Mouse (Mus musculus): ENCODE results near the gene Ms4a4b.
"Not testable (repeated sequence)": the region's sequence is repeated elsewhere in the genome, so short reads cannot be mapped to it uniquely, and the experiment has no call there.

Gene Ms4a4b

GRCm38 (mm10) chr19:11443338-11443737 is at the start of gene Ms4a4b:
Ms4a4b (plus strand) TSS chr19:11443553.
- no peak for DNase-seq

DNA sequence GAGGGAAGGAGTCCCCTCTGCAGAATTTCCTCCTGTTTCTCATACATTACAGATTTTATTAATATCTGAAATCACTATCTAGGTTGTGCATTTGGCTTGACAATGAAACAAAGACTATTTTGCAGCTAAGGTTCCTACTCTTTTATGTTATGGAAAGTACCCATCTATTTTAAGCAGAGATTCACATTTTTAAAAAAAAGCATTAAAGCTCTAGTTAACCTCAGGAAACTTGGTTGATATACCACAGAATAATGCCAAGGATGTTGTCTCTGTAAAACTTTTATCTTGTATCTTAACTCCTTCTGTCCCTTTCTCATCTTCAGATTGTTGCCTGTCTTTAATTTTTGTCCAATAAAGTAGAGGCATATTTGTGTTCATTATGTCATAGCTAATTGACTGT is 47.6 kb upstream of the Ms4a4b start:
- DNase-seq = no peak

- no peak for DNase-seq
Observed at GRCm38 (mm10) chr19:11404527-11404926, 38.8 kb upstream of the Ms4a4b start, which contains the start of gene Ms4a4c. Ms4a4c (plus strand) TSS chr19:11404770.

DNA sequence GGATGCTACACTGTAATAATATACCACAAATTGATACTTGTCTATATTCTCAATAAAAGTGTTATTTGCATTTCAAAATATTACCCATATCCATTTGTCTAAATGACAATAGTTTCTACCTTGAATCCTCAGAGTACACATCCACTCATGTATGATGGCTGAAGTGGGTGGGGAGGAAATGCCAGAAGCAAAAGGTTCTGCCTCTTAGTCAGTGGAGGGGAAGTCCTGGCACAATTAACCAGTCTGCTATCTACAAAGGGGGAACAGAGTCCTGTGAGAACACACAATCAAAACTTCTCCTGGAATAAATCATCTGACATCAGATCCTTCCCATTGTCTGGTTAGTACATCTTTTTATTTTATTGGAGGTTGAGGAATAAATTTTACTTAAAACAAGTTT is 35.9 kb upstream of the Ms4a4b start:
- DNase-seq = no peak

DNA sequence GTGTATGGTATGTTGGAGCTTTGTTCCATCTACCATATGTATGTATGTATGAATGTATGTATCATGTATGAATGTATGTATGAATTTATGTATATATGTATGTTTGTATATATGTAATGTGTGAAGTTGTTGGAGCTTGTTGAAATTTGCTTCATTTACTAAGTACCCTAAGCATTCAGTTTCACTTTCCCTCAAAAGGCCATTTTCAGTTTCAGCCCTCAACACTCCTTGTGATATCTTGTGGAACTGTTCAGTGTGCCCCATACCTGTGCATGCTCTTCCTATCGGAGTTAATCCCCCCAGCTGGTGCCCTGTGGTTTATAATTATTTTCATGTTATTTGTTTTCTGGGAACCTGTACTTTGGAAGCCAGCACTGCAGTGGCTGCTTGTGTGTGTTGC is 34.8 kb upstream of the Ms4a4b start:
- no peak for DNase-seq

DNA sequence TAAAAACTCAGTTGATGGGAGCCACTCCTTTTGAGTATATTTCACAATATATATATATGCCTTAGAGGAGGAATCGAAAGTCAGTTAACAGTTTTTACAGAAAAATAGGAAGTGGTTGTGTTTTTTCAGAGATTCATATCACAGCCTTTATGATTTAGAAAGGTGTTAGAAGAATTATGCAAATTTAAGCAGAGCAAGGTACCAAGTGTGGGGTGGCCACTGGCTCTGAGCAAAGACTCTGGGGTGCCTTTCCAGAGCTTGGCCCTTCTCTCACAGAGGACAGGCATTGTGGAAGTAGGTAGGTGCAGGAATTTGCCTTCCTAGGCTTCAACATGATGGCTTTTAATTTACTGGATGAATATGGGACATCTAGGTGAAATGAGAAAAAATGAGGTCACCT is 31.7 kb upstream of the Ms4a4b start:
- no peak for DNase-seq

GRCm38 (mm10) chr19:11414084-11414483 is 29.3 kb upstream of the Ms4a4b start:
- no peak for DNase-seq

- no peak for DNase-seq
Observed at GRCm38 (mm10) chr19:11415581-11415980, 27.8 kb upstream of the Ms4a4b start.

GRCm38 (mm10) chr19:11418865-11419264 is 24.5 kb upstream of the Ms4a4b start:
- not testable (repeated sequence) for DNase-seq

DNA sequence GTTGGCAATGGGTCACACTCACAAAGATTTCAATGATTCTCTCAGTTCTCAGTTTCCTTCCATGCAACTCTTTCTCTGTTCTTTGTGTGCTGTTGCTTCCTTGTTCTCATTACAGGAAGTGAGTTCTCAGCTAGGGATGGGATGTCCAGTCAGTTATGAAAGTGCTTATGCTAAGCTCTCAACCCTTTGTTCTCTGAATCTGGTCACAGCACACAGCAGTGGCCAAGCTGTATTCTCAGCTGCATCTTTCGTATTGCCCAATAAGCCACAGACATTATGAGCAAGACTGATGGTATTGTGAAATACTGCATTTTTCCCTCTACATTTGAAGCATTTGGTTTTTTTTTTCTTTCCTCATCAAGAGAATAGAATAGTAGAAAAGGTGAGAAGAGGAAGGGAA is 12.1 kb upstream of the Ms4a4b start:
- not testable (repeated sequence) for DNase-seq

- DNase-seq = no peak
Observed at GRCm38 (mm10) chr19:11435058-11435834, 8.1 kb upstream of the Ms4a4b start.

- no peak for DNase-seq
Observed at GRCm38 (mm10) chr19:11443964-11444363, 611 bp downstream of the Ms4a4b start.

DNA sequence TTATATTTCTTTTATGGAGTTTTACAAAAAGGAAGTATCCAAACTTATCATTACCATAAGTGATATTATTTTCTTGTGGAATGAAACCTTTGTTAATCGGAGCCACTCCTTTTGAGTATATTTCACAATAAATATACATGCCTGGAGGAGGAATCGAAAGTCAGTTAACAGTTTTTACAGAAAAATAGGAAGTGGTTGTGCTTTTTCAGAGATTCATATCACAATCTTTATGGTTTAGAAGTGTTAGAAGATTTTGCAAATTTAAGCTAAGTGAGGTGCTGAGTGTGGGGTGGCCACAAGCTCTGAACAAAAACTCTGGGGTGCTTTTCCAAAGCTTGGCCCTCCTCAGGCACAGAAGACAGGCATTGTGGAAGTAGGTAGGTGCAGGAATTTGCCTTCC is 3.9 kb downstream of the Ms4a4b start:
- no peak for DNase-seq

- DNase-seq = not testable (repeated sequence)
Observed at GRCm38 (mm10) chr19:11459041-11459440, 15.7 kb downstream of the Ms4a4b start.

GRCm38 (mm10) chr19:11464795-11465194 is 21.4 kb downstream of the Ms4a4b start:
- not testable (repeated sequence) for DNase-seq

- DNase-seq = no peak
Observed at GRCm38 (mm10) chr19:11466471-11466870, 23.1 kb downstream of the Ms4a4b start.

GRCm38 (mm10) chr19:11468361-11468760 is 25.0 kb downstream of the Ms4a4b start:
- DNase-seq = not testable (repeated sequence)

- not testable (repeated sequence) for DNase-seq
Observed at GRCm38 (mm10) chr19:11469215-11469614, 25.9 kb downstream of the Ms4a4b start, which contains the start of gene Ms4a6c. Ms4a6c (plus strand) TSS chr19:11469366.

DNA sequence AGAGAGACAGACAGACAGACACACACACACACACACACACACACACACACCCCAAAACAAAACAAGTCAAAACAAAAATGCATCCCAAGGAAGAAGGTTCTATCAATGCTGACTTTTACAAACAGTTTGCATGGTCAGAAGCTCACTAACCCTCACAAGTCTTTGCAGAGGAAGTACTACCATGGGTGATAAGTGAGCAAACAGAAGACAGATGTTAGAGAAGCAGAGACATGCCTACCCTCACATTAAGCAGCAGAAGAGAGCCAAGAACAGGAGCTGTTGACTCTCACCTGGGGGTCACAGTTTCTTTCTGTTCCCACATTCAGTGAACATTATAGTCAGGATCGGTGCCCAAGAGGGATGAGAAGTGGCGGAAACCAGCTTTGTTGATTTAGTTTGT is 36.4 kb downstream of the Ms4a4b start:
- no peak for DNase-seq

- DNase-seq = no peak
Observed at GRCm38 (mm10) chr19:11482684-11483083, 39.3 kb downstream of the Ms4a4b start.

DNA sequence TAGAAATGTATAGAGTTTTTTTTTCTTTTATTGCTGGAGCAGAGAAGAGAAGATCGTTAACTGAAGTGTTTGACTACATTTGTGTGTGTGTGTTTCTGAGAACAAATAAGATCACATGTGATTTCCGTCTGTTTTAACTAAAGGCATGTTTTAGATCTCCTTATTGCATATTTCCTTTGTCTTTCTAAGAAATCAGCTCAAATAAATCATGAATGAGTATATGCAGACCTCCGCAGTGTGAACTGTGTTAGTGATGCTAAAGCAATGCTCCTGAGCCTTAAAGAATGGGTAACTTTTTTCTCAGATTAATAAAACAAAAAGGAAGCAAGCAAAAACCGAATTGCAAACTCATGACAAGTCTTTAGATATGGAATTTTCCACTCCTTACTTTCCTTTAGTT is 40.6 kb downstream of the Ms4a4b start:
- DNase-seq = no peak

GRCm38 (mm10) chr19:11484388-11484787 is 41.0 kb downstream of the Ms4a4b start:
- no peak for DNase-seq

- no peak for DNase-seq
Observed at GRCm38 (mm10) chr19:11485266-11485665, 41.9 kb downstream of the Ms4a4b start.

DNA sequence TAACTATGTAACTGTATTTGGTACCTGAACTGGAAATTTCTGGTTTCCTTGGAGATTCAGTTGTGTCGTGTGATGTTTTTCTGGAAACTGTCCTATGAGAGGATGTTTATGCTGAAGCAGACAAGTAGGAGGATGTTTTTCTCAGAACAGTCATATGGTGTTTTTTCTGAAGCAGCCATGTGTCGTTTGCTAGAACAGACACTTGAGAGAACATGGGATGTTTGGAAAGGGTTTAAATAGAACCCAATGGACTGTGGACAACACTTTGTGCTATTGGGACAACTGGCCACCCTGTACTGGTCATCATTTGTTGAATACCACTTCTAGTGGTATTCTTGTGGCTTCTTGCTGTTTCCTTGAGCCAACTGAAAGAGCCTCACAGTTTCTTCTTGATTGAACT is 42.4 kb downstream of the Ms4a4b start, which contains the start of gene Gm8369:
Gm8369 (plus strand) TSS at position 193 of the 400 bp plus-strand sequence.
- no peak for DNase-seq

- DNase-seq = no peak
Observed at GRCm38 (mm10) chr19:11486599-11486998, 43.2 kb downstream of the Ms4a4b start.

Data from retina, postnatal 1 day (tissue).